Mouse (Mus musculus) small intestine, adult 2 months (tissue): ENCODE measurements around the gene Nhlh2. TPM values are rescaled to one million over a fixed set of nuclear protein-coding genes. Genes with fewer than 3 reads are reported as not detected.

Experiments
- H3K27ac ChIP-seq: fragments of 200-500 bp; 2 replicates; pipeline ENCODE4 v1.5.1; 2012; ENCODE audit warnings: low read depth, low read length, control low read depth, inconsistent platforms; ENCODE audit not compliant: insufficient read depth
- H3K27me3 ChIP-seq: fragments of 200-500 bp; 2 replicates; pipeline ENCODE4 v1.6.1; 2012; ENCODE audit warnings: mild to moderate bottlenecking, moderate library complexity, low read length, inconsistent platforms; ENCODE audit not compliant: control insufficient read depth, insufficient read depth
- H3K36me3 ChIP-seq: fragments of 200-500 bp; 2 replicates; pipeline ENCODE4 v1.6.1; 2012; ENCODE audit warnings: mild to moderate bottlenecking, low read length, control low read depth, inconsistent platforms; ENCODE audit not compliant: control insufficient read depth, insufficient read depth
- H3K4me1 ChIP-seq: fragments of 200-500 bp; 2 replicates; pipeline ENCODE4 v1.6.1; 2012; ENCODE audit warnings: low read length, inconsistent platforms, mixed read lengths; ENCODE audit not compliant: control insufficient read depth, insufficient read depth, insufficient read length
- H3K4me3 ChIP-seq: fragments of 200-500 bp; 2 replicates; pipeline ENCODE4 v1.5.1; 2012; ENCODE audit warnings: low read depth, mild to moderate bottlenecking, control low read depth, inconsistent platforms, low read length, moderate library complexity
- CTCF ChIP-seq: fragments of 200-500 bp; IDR thresholded peaks from 2 replicates; pipeline ENCODE4 v1.5.1; 2012; ENCODE audit warnings: low read depth, mild to moderate bottlenecking, control low read depth, inconsistent platforms, low read length, moderate library complexity, mixed read lengths; ENCODE audit not compliant: insufficient replicate concordance, insufficient read length; ENCODE audit errors: extremely low read depth
- POLR2A ChIP-seq: fragments of 200-500 bp; IDR thresholded peaks from 2 replicates; pipeline ENCODE4 v1.6.1; 2012; ENCODE audit warnings: low read depth, mild to moderate bottlenecking, control low read depth, inconsistent platforms, low read length, moderate library complexity
- WGBS: fragments of 180-500 bp; shearing (Covaris S2); methylation state at CpG from one replicate; pipeline ENCODE4 v1.1.7; 2018; 5-methylcytosine and 5-hydroxymethylcytosine counted together
- polyA plus RNA-seq: library from polyadenylated mRNA; depleted of rRNA; stranded (reverse); fragments of >200 nt; gene quantifications from 2 replicates; pipeline ENCODE4 v1.2.3, GENCODE M21; 2012

The Nhlh2 gene
- polyA plus RNA-seq, 1 experiment = 0.05 TPM

DNA sequence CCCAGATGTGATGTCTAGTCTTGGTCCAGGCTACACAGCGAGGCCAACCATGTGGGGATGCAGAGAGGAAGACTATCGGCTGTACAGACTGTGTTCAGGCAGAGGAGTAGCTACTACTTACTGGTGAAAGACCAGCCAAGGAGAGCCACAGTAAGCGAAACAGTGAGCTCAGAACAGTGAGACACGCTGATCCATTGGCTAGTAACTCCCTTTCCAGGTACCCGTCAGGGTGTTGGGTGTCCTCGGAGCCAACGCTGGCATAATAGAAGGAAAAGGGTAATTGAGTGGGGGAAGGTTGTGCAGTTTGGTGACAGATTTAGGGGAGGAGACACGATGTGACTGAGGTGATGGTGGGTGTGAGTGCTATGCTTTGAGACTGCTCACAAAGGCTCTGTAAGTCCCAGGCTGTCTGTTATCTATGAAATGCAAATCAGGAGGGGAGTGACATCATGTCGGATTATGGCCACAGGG lies 15.1 kb downstream of the Nhlh2 start:
- TF ChIP-seq CTCF (no peak), POLR2A (no peak)
- no peaks in the 10 kb centered on the region for H3K4me1 ChIP-seq
- H3K27ac ChIP-seq = no peak overlapping the region
- H3K36me3 ChIP-seq = no peaks in the 10 kb centered on the region
- H3K27me3 ChIP-seq = peaks cover 21% of the 10 kb centered on the region
- WGBS = 65% methylated on average over 9 of the region's 9 CpGs
- H3K4me3 ChIP-seq = no peak overlapping the region

DNA sequence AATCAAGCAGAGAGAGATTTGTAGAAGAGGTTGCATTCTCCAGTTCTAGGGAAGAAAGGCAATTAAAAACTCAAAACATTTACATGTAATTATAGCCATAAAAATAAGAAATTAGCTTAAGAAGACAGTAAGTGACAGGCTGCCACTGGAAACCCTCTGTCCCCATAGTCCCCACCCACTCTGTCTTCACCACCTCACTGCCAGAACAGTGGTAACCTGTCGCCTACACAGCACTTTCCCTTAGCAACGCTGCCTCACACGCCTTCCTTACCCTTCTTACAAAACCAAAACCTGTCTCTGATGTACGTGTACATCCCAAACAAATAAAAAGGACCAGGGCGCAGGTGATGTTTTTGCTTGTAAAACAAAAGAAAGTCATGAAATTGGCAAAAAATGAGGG lies 15.8 kb downstream of the Nhlh2 start:
- peaks cover 21% of the 10 kb centered on the region for H3K27me3 ChIP-seq
- H3K4me1 ChIP-seq = no peaks in the 10 kb centered on the region
- H3K4me3 ChIP-seq = no peak overlapping the region
- H3K27ac ChIP-seq = no peak overlapping the region
- no peak for TF ChIP-seq CTCF
- TF ChIP-seq POLR2A = no peak
- WGBS = 65% methylated on average over 5 of the region's 5 CpGs
- H3K36me3 ChIP-seq = no peaks in the 10 kb centered on the region

DNA sequence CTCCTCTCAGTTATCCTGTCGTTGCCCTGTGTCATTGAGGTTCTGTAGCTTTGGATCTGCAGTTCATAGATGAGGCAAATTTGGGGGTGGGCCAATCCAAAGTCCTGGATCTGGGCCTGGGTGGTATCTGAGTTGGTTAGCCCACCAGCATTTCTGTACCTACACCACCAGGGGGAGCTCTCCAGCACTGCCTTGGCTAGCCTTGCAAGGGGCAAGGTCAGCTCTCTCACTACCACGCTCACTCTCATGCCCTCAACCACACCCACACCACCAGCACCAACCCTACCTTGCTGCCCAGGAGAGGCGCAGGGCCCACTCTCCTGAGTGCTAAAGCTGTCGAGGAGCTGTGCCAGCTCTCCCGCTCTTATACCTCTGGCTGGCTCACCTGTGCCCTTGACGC lies 18.0 kb downstream of the Nhlh2 start:
- H3K4me3 ChIP-seq = no peak overlapping the region
- peak; percentile 67; the same call in 1 of the 2 replicates for TF ChIP-seq CTCF
- TF ChIP-seq POLR2A = no peak
- H3K27me3 ChIP-seq = peaks cover 15% of the 10 kb centered on the region
- WGBS = 60% methylated on average over 6 of the region's 6 CpGs
- no peaks in the 10 kb centered on the region for H3K4me1 ChIP-seq
- no peak overlapping the region for H3K27ac ChIP-seq
- H3K36me3 ChIP-seq = no peaks in the 10 kb centered on the region

DNA sequence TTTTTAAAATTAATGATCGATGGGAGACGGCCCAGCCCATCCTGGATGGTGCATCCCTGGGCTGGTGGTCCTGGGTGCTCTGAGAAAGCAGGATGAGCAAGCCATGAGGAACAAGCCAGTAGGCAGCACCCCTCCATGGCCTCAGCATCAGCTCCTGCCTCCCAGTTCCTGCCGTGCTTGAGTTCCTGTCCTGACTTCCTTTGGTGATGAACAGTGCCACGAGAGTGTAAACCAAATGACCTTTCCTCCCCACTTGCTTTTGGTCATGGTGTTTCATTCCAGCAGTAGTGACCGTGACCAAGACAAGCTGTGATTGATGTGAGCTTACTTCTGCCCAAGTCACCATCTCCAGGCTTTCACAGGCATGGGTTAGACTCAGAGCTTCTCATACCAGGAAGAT lies 27.9 kb downstream of the Nhlh2 start:
- no peak overlapping the region for H3K27ac ChIP-seq
- no peaks in the 10 kb centered on the region for H3K27me3 ChIP-seq
- no peaks in the 10 kb centered on the region for H3K36me3 ChIP-seq
- WGBS = 88% methylated on average over 5 of the region's 5 CpGs
- H3K4me3 ChIP-seq = no peak overlapping the region
- no peaks in the 10 kb centered on the region for H3K4me1 ChIP-seq
- TF ChIP-seq POLR2A (no peak), CTCF (no peak)

DNA sequence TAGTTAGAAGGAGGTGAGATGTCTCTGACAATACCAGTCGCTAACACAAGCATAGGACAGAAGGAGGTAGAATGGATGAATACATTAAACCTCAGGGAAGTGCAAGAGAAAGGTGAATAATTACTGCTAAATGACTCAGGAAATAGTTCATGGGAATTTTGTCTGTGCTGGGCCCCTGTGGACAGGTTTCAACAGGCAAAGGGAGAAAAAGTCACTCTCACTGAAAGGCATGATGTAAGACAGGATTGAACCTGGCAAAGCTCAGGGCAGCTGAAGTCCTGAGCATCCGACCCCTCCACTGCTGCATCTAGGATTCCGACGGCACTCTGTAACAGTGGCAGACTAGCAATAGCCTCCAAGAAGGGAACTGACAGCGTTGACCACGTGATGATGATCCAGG lies 28.7 kb downstream of the Nhlh2 start:
- WGBS = 74% methylated on average over 6 of the region's 6 CpGs
- H3K27ac ChIP-seq = no peak overlapping the region
- H3K4me1 ChIP-seq = no peaks in the 10 kb centered on the region
- no peak overlapping the region for H3K4me3 ChIP-seq
- TF ChIP-seq CTCF = no peak
- TF ChIP-seq POLR2A = no peak
- H3K27me3 ChIP-seq = no peaks in the 10 kb centered on the region
- no peaks in the 10 kb centered on the region for H3K36me3 ChIP-seq

DNA sequence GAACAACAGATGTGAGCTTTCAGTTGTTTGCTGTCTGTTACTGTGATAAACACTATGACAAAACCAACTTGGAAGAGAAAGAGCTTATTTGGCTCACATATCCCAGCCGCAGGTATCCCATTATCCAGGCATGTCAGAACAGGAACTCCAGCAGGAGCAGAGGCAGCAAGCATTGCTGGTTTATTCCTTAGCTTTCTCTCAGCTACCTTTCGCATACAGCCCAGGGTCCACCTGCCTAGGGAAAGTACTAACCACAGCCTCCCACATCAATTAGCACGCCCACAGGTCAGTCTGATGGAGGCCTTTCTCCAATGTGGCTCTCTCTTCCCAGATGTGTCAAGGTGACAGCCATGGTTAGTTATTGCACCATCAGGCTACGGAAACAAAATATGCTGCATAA lies 31.8 kb downstream of the Nhlh2 start:
- Histone ChIP-seq H3K4me1 (no peaks in the 10 kb centered on the region), H3K27me3 (no peaks in the 10 kb centered on the region), H3K27ac (no peak overlapping the region), H3K36me3 (no peaks in the 10 kb centered on the region), H3K4me3 (no peak overlapping the region)
- TF ChIP-seq CTCF = no peak
- no peak for TF ChIP-seq POLR2A
- 80% methylated on average over 4 of the region's 4 CpGs for WGBS

DNA sequence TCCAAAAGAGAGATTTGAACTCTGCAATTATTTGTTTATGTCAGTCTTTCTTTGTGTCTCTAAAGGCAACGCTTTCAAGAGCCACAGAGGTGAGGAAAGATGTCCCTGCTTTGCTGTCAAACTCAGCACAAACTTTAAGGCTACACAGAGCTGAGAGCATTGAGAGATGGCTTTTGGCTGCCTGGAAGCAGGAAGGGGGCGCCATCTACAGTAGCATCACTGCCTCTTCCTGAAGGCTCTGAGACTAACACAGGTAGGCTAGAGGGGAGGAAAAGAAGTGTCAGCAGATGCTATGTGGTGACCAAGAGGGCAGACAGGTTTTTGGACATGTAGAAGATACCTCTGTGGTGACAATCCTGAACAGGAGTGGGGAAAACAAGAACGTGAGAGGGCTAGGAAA lies 35.2 kb downstream of the Nhlh2 start:
- Histone ChIP-seq H3K36me3 (no peaks in the 10 kb centered on the region), H3K27ac (no peak overlapping the region), H3K27me3 (no peaks in the 10 kb centered on the region), H3K4me1 (no peaks in the 10 kb centered on the region), H3K4me3 (no peak overlapping the region)
- no peak for TF ChIP-seq POLR2A
- 42% methylated on average over 3 of the region's 3 CpGs for WGBS

DNA sequence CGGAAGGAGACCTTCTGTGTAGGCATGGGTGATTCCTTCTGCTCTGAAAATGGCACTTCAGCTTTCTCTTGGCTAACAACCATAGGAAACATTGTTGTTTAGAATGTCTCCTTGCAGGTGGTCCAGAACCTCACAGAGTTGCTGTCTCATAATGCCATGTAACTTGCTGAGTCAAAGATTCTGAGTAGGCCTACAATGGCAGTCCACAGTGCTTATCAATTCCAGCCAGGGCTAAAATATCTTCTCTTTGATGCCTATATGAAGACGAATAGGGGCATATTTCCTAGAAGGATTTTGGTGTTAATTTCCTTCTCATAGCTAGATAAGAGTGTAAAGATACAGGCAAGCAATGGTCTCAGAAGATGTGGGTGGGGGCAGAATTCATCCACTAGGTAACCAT lies 37.7 kb downstream of the Nhlh2 start:
- Histone ChIP-seq H3K27me3 (no peaks in the 10 kb centered on the region), H3K27ac (no peak overlapping the region), H3K36me3 (no peaks in the 10 kb centered on the region), H3K4me1 (no peaks in the 10 kb centered on the region), H3K4me3 (no peak overlapping the region)
- WGBS = 83% methylated on average over 2 of the region's 2 CpGs
- no peak for TF ChIP-seq CTCF
- TF ChIP-seq POLR2A = no peak
